Mouse (Mus musculus) kidney, embryonic 14.5 days (tissue): ENCODE measurements around the gene Kctd18. TPM values are rescaled to one million over a fixed set of nuclear protein-coding genes. Genes with fewer than 3 reads are reported as not detected.
A peak's percentile ranks its signal among the peaks of the same experiment; 100 is the strongest.

Experiments used
- ATAC-seq: fragments of 200-750 bp; cut with Nextera tagmentation; 2 replicates; pipeline ENCODE4 v1.8.0; 2017; ENCODE audit warnings: moderate number of reproducible peaks, mild to moderate bottlenecking, moderate TSS enrichment, moderate library complexity; ENCODE audit not compliant: low FRiP score, low TSS enrichment
- H3K27ac ChIP-seq: fragments of 300-500 bp; sonication (generic); 2 replicates; pipeline ENCODE4 v1.5.1; 2014; ENCODE audit warnings: low read depth, mild to moderate bottlenecking, low read length, moderate library complexity, mixed read lengths
- H3K27me3 ChIP-seq: fragments of 300-500 bp; sonication (generic); 2 replicates; pipeline ENCODE4 v1.6.1; 2014; ENCODE audit warnings: mild to moderate bottlenecking, low read length; ENCODE audit not compliant: control insufficient read depth, insufficient read depth
- H3K36me3 ChIP-seq: fragments of 300-500 bp; sonication (generic); 2 replicates; pipeline ENCODE4 v1.6.1; 2014; ENCODE audit warnings: low read length, mixed read lengths; ENCODE audit not compliant: control insufficient read depth, insufficient read depth
- H3K4me1 ChIP-seq: fragments of 300-500 bp; sonication (generic); 2 replicates; pipeline ENCODE4 v1.6.1; 2014; ENCODE audit warnings: low read length, mixed read lengths; ENCODE audit not compliant: control insufficient read depth, insufficient read depth
- H3K4me2 ChIP-seq: fragments of 300-500 bp; sonication (generic); replicated peaks from 2 replicates; pipeline ENCODE4 v1.6.1; 2014; ENCODE audit warnings: low read depth, mild to moderate bottlenecking, low read length
- H3K4me3 ChIP-seq: fragments of 300-500 bp; sonication (generic); 2 replicates; pipeline ENCODE4 v1.5.1; 2014; ENCODE audit warnings: mild to moderate bottlenecking, low read length
- H3K9ac ChIP-seq: fragments of 300-500 bp; sonication (generic); 2 replicates; pipeline ENCODE4 v1.6.1; 2014; ENCODE audit warnings: low read depth, mild to moderate bottlenecking, low read length, moderate library complexity
- H3K9me3 ChIP-seq: fragments of 300-500 bp; sonication (generic); 2 replicates; pipeline ENCODE4 v1.6.1; 2016; ENCODE audit warnings: low read length; ENCODE audit not compliant: control insufficient read depth
- WGBS: fragments of 180-500 bp; shearing (Covaris S2); extraction: QIAGEN DNeasy Blood & Tissue Kit; methylation state at CpG from one replicate; pipeline ENCODE4 v1.1.7; 2014; 5-methylcytosine and 5-hydroxymethylcytosine counted together
- polyA plus RNA-seq: library from polyadenylated mRNA; unstranded; fragments of >200 nt; fragmentation: Nextera tagmentation; extraction: Ambion mirVana; gene quantifications from 2 replicates; pipeline ENCODE4 v1.2.1, GENCODE M21; 2014

Gene Kctd18
- 10.3 and 16.1 TPM in 2 replicates for polyA plus RNA-seq

GRCm38 (mm10) chr1:58018856-58019255 is at the start of gene Kctd18:
Kctd18 (minus strand) TSS chr1:58018956.
- H3K4me2 ChIP-seq = no peak within 1 kb of the TSS
- H3K27ac ChIP-seq = no peak within 1 kb of the TSS
- H3K9ac ChIP-seq = no peak within 1 kb of the TSS
- peaks cover 69% of the 10 kb centered on the region for H3K36me3 ChIP-seq
- H3K4me3 ChIP-seq = no peak within 1 kb of the TSS
- no peaks in the 10 kb centered on the region for H3K27me3 ChIP-seq
- no peaks in the 10 kb centered on the region for H3K4me1 ChIP-seq
- WGBS = 91% methylated on average over 7 of the region's 7 CpGs
- ATAC-seq = no peak
- no peaks in the 10 kb centered on the region for H3K9me3 ChIP-seq

GRCm38 (mm10) chr1:58065606-58066005 is 46.9 kb upstream of the Kctd18 start:
- H3K9ac ChIP-seq = no peak overlapping the region
- H3K4me2 ChIP-seq = no peak overlapping the region
- no peaks in the 10 kb centered on the region for H3K36me3 ChIP-seq
- H3K27me3 ChIP-seq = no peaks in the 10 kb centered on the region
- 70% methylated on average over 3 of the region's 3 CpGs for WGBS
- ATAC-seq = no peak
- H3K4me1 ChIP-seq = no peaks in the 10 kb centered on the region
- H3K4me3 ChIP-seq = no peak overlapping the region
- H3K9me3 ChIP-seq = no peaks in the 10 kb centered on the region
- no peak overlapping the region for H3K27ac ChIP-seq

- Histone ChIP-seq H3K27me3 (no peaks in the 10 kb centered on the region), H3K4me1 (no peaks in the 10 kb centered on the region), H3K27ac (no peak overlapping the region), H3K36me3 (no peaks in the 10 kb centered on the region), H3K4me3 (no peak overlapping the region), H3K4me2 (no peak overlapping the region), H3K9me3 (no peaks in the 10 kb centered on the region), H3K9ac (no peak overlapping the region)
- WGBS = 80% methylated on average over 5 of the region's 5 CpGs
- no peak for ATAC-seq
Observed at GRCm38 (mm10) chr1:58065151-58065550, 46.4 kb upstream of the Kctd18 start.

GRCm38 (mm10) chr1:58062131-58062530 is 43.4 kb upstream of the Kctd18 start:
- no peak overlapping the region for H3K27ac ChIP-seq
- no peaks in the 10 kb centered on the region for H3K4me1 ChIP-seq
- no peak overlapping the region for H3K4me3 ChIP-seq
- no peaks in the 10 kb centered on the region for H3K9me3 ChIP-seq
- H3K4me2 ChIP-seq = no peak overlapping the region
- WGBS = 92% methylated on average over 7 of the region's 7 CpGs
- no peak for ATAC-seq
- no peaks in the 10 kb centered on the region for H3K27me3 ChIP-seq
- H3K36me3 ChIP-seq = no peaks in the 10 kb centered on the region
- no peak overlapping the region for H3K9ac ChIP-seq

- H3K9ac ChIP-seq = no peak overlapping the region
- no peaks in the 10 kb centered on the region for H3K9me3 ChIP-seq
- no peak overlapping the region for H3K27ac ChIP-seq
- 87% methylated on average over 4 of the region's 4 CpGs for WGBS
- no peak overlapping the region for H3K4me3 ChIP-seq
- no peak overlapping the region for H3K4me2 ChIP-seq
- no peaks in the 10 kb centered on the region for H3K36me3 ChIP-seq
- no peak for ATAC-seq
- H3K27me3 ChIP-seq = no peaks in the 10 kb centered on the region
- H3K4me1 ChIP-seq = 0 out of 2 replicates have a peak, but pooled peaks cover 4% of the 10 kb centered on the region
Observed at GRCm38 (mm10) chr1:58058846-58059245, 40.1 kb upstream of the Kctd18 start.

- no peaks in the 10 kb centered on the region for H3K36me3 ChIP-seq
- H3K4me3 ChIP-seq = no peak overlapping the region
- H3K9ac ChIP-seq = no peak overlapping the region
- no peak overlapping the region; the same call in 1 of the 2 replicates for H3K4me2 ChIP-seq
- ATAC-seq = no peak
- 59% methylated on average over 11 of the region's 11 CpGs for WGBS
- H3K4me1 ChIP-seq = 0 out of 2 replicates have a peak, but pooled peaks cover 4% of the 10 kb centered on the region
- no peaks in the 10 kb centered on the region for H3K27me3 ChIP-seq
- no peak overlapping the region for H3K27ac ChIP-seq
- no peaks in the 10 kb centered on the region for H3K9me3 ChIP-seq
Observed at GRCm38 (mm10) chr1:58056939-58057338, 38.2 kb upstream of the Kctd18 start.

GRCm38 (mm10) chr1:58056074-58056807 is 37.5 kb upstream of the Kctd18 start:
- H3K9me3 ChIP-seq = no peaks in the 10 kb centered on the region
- H3K27me3 ChIP-seq = no peaks in the 10 kb centered on the region
- 0 out of 2 replicates have a peak, but pooled peaks cover 4% of the 10 kb centered on the region for H3K4me1 ChIP-seq
- 74% methylated on average over 13 of the region's 13 CpGs for WGBS
- no peak overlapping the region for H3K9ac ChIP-seq
- no peak overlapping the region for H3K27ac ChIP-seq
- ATAC-seq = peak; percentile 24; the same call in 1 of the 2 replicates
- no peaks in the 10 kb centered on the region for H3K36me3 ChIP-seq
- H3K4me3 ChIP-seq = no peak overlapping the region
- H3K4me2 ChIP-seq = no peak overlapping the region

GRCm38 (mm10) chr1:58055598-58055997 is 36.8 kb upstream of the Kctd18 start:
- no peak overlapping the region for H3K9ac ChIP-seq
- H3K4me3 ChIP-seq = no peak overlapping the region
- 0 out of 2 replicates have a peak, but pooled peaks cover 4% of the 10 kb centered on the region for H3K4me1 ChIP-seq
- no peaks in the 10 kb centered on the region for H3K36me3 ChIP-seq
- no peaks in the 10 kb centered on the region for H3K9me3 ChIP-seq
- no peak overlapping the region for H3K4me2 ChIP-seq
- H3K27ac ChIP-seq = no peak overlapping the region
- no peaks in the 10 kb centered on the region for H3K27me3 ChIP-seq
- no peak for ATAC-seq
- WGBS = 92% methylated on average over 11 of the region's 11 CpGs

GRCm38 (mm10) chr1:58049126-58049525 is 30.4 kb upstream of the Kctd18 start:
- H3K36me3 ChIP-seq = no peaks in the 10 kb centered on the region
- H3K4me1 ChIP-seq = no peaks in the 10 kb centered on the region
- WGBS = 90% methylated on average over 5 of the region's 5 CpGs
- H3K4me3 ChIP-seq = no peak overlapping the region
- no peak overlapping the region for H3K9ac ChIP-seq
- no peaks in the 10 kb centered on the region for H3K27me3 ChIP-seq
- no peak for ATAC-seq
- no peak overlapping the region for H3K4me2 ChIP-seq
- H3K9me3 ChIP-seq = no peaks in the 10 kb centered on the region
- no peak overlapping the region for H3K27ac ChIP-seq
